Mouse (Mus musculus) midbrain, embryonic 13.5 days (tissue): ENCODE data around the gene Otud3. TPM values are rescaled to one million over a fixed set of nuclear protein-coding genes. Genes with fewer than 3 reads are reported as not detected.
"Not testable (repeated sequence)": the region's sequence is repeated elsewhere in the genome, so short reads cannot be mapped to it uniquely, and the experiment has no call there.

ENCODE experiments used
- ATAC-seq: fragments of 200-750 bp; cut with Nextera tagmentation; 2 replicates; pipeline ENCODE4 v1.8.0; 2017; ENCODE audit warnings: mild to moderate bottlenecking, moderate TSS enrichment, moderate library complexity
- H3K27ac ChIP-seq: fragments of 300-500 bp; sonication (generic); 2 replicates; pipeline ENCODE4 v1.5.1; 2015; ENCODE audit warnings: inconsistent platforms, mild to moderate bottlenecking, moderate library complexity
- H3K27me3 ChIP-seq: fragments of 300-500 bp; sonication (generic); 2 replicates; pipeline ENCODE4 v1.6.1; 2015; ENCODE audit warnings: mild to moderate bottlenecking, inconsistent platforms
- H3K36me3 ChIP-seq: fragments of 300-500 bp; sonication (generic); 2 replicates; pipeline ENCODE4 v1.6.1; 2015; ENCODE audit warnings: mild to moderate bottlenecking, inconsistent platforms
- H3K4me1 ChIP-seq: fragments of 300-500 bp; sonication (generic); replicated peaks from 2 replicates; pipeline ENCODE4 v1.6.1; 2015; ENCODE audit warnings: inconsistent platforms
- H3K4me2 ChIP-seq: fragments of 300-500 bp; sonication (generic); replicated peaks from 2 replicates; pipeline ENCODE4 v1.6.1; 2015; ENCODE audit warnings: moderate library complexity, mild to moderate bottlenecking, inconsistent platforms
- H3K4me3 ChIP-seq: fragments of 300-500 bp; sonication (generic); replicated peaks from 2 replicates; pipeline ENCODE4 v1.5.1; 2015; ENCODE audit warnings: mild to moderate bottlenecking, inconsistent platforms
- H3K9ac ChIP-seq: fragments of 300-500 bp; sonication (generic); replicated peaks from 2 replicates; pipeline ENCODE4 v1.6.1; 2015; ENCODE audit warnings: mild to moderate bottlenecking, inconsistent platforms
- H3K9me3 ChIP-seq: fragments of 300-500 bp; sonication (generic); 2 replicates; pipeline ENCODE4 v1.6.1; 2016; ENCODE audit warnings: mild to moderate bottlenecking, inconsistent platforms
- WGBS: fragments of 180-500 bp; shearing (Covaris S2); methylation state at CpG from one replicate; pipeline ENCODE4 v1.1.7; 2015; 5-methylcytosine and 5-hydroxymethylcytosine counted together
- polyA plus RNA-seq: library from polyadenylated mRNA; unstranded; fragments of >200 nt; fragmentation: Nextera tagmentation; extraction: Ambion mirVana; gene quantifications from 2 replicates; pipeline ENCODE4 v1.2.1, GENCODE M21; 2015

The Otud3 gene
- polyA plus RNA-seq, 1 experiment from 2014 or later: 2.4 TPM

DNA sequence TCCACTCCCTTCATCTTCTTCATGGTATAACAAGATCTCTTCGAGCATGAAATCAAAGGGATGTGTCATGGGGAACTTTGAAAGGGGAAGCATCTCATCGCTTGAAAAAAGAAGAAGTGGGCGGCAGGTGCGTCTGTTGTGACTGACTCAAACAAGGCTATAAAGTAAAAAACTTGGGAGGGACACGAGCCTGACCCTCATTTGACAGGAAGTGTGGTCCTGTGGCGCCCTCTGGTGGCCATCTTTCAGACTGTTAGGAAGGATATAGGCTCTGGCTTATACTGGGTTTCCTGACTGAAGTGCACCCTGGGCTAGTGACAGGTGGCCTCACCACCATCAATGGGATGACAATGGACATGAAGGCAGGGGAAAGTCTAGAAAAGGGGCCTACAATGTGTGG is 29.5 kb downstream of the Otud3 start:
- peak; percentile 60; the same call in 1 of the 2 replicates for ATAC-seq
- Histone ChIP-seq H3K4me2 (no peak overlapping the region), H3K4me1 (peaks cover 16% of the 10 kb centered on the region; the same call in 1 of the 2 replicates), H3K9ac (no peak overlapping the region), H3K4me3 (no peak overlapping the region), H3K27me3 (peaks cover 13% of the 10 kb centered on the region; the same call in 1 of the 2 replicates), H3K9me3 (no peaks in the 10 kb centered on the region), H3K36me3 (no peaks in the 10 kb centered on the region), H3K27ac (no peak overlapping the region)
- 15% methylated on average over 6 of the region's 6 CpGs for WGBS

DNA sequence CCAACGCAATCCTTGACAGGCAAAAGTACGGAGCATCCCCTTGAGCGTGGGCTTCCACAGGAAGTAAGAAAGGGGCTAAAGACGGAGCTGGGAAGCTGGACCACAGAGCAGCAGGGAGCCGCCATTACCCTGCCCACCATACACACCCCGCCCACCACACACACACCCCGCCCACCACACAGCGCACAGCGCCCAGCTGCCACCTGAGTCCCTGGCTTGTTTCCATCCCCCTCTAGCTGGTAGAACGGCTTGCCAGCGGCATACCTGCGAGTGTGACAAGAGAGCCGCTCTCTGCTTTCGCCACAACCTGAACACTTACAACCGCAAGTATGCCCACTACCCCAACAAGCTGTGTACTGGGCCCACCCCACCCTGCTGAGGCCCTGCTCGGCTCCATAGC is 31.6 kb downstream of the Otud3 start:
- Histone ChIP-seq H3K36me3 (no peaks in the 10 kb centered on the region), H3K4me3 (no peak overlapping the region), H3K9ac (0 out of 2 replicates have a peak overlapping the region, but pooled peaks have one; percentile 10), H3K9me3 (no peaks in the 10 kb centered on the region), H3K27ac (no peak overlapping the region), H3K4me2 (peak overlapping the region; percentile 34), H3K27me3 (peaks cover 13% of the 10 kb centered on the region; the same call in 1 of the 2 replicates), H3K4me1 (peaks cover 12% of the 10 kb centered on the region; the same call in 1 of the 2 replicates)
- 11% methylated on average over 16 of the region's 16 CpGs for WGBS
- peak; percentile 37; the same call in 1 of the 2 replicates for ATAC-seq

DNA sequence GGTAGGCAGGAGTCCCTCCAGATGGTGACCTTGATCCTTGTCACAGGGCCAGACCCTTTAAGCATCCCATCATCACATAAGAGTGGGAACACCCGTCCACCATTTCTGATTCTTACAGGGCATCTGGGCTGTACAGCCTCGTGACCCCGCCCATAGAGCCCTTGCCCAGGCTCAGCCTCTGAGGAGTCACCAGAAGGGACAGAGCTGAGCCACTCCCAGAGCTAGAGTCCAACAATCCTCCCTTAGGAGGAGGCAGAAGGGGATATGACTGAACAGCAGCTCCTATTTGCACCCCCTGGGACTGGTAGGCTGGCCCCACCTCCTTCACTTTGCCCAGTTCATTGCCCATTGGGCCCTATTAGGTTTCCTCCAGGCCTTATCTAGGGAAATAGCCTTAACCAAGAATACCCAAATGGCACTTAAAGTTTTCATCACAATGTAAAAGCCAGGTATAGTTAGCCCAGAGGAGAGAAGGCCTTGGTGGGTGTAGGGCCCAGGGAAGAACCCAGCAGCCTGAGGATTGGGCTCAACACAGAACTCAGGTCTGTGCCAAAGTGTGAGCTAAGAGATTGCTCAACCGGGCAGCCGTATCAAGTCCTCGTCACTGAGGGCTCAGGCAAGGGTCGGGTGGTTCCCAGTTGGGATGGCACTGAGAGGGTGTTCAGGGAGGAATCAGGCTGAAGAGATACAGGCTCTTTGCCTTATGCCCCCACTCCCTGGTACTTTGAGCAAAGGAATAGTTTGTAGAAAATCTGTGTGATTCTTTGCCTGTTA is 32.7 kb downstream of the Otud3 start:
- H3K4me2 ChIP-seq: no peak overlapping the region
- 89% methylated on average over 7 of the region's 7 CpGs for WGBS
- no peak overlapping the region for H3K9ac ChIP-seq
- H3K27ac ChIP-seq: no peak overlapping the region
- peaks cover 13% of the 10 kb centered on the region; the same call in 1 of the 2 replicates for H3K27me3 ChIP-seq
- H3K9me3 ChIP-seq: no peaks in the 10 kb centered on the region
- no peak overlapping the region for H3K4me3 ChIP-seq
- H3K36me3 ChIP-seq: no peaks in the 10 kb centered on the region
- H3K4me1 ChIP-seq: peaks cover 12% of the 10 kb centered on the region; the same call in 1 of the 2 replicates
- no peak for ATAC-seq

DNA sequence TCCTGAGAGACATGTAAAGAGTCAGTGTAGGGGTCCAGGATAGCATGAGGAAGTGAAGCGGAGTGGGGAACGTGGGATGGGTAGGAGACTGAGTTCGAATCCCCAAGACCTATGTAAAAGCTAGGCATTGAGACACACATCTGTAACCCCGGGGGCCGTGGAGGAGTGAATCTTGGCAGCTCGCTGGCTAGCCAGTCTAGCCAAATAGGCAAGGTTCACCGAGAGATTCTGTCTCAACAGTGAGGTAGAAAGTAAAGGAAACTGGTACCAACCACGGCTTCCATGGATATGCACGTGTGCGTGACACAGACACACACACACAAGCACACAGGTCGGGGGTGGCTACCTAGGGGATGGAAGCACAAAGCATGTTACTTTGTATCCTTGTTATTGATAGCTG is 33.9 kb downstream of the Otud3 start:
- H3K4me3 ChIP-seq: no peak overlapping the region
- peaks cover 12% of the 10 kb centered on the region; the same call in 1 of the 2 replicates for H3K4me1 ChIP-seq
- no peak overlapping the region for H3K9ac ChIP-seq
- no peaks in the 10 kb centered on the region for H3K36me3 ChIP-seq
- H3K9me3 ChIP-seq: no peaks in the 10 kb centered on the region
- no peak overlapping the region for H3K4me2 ChIP-seq
- ATAC-seq: no peak
- 89% methylated on average over 11 of the region's 11 CpGs for WGBS
- peaks cover 13% of the 10 kb centered on the region; the same call in 1 of the 2 replicates for H3K27me3 ChIP-seq
- H3K27ac ChIP-seq: no peak overlapping the region

DNA sequence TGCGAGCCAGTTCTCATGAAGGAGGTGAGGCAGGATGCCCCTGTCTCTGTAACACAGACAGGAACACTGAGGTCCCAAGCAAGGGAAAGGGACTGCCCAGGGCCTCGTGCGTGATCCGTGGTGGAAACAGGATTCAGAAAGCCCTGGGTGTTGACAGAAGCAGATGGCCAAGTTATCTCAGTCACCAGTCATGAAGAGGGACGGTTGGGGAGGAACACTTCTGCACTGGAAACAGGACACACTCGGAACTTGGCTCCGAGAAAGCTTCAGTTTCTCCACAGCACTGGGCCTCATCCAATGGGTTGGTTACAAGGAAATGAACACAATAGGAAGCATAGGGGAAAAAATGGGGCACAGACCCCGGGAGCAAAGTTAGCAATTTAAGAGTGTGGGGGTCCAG is 35.0 kb downstream of the Otud3 start:
- H3K4me1 ChIP-seq: peaks cover 12% of the 10 kb centered on the region; the same call in 1 of the 2 replicates
- H3K9me3 ChIP-seq: no peaks in the 10 kb centered on the region
- no peak overlapping the region for H3K9ac ChIP-seq
- no peak overlapping the region for H3K4me2 ChIP-seq
- no peak for ATAC-seq
- peaks cover 13% of the 10 kb centered on the region; the same call in 1 of the 2 replicates for H3K27me3 ChIP-seq
- H3K36me3 ChIP-seq: no peaks in the 10 kb centered on the region
- WGBS: 73% methylated on average over 8 of the region's 8 CpGs
- H3K4me3 ChIP-seq: no peak overlapping the region
- H3K27ac ChIP-seq: no peak overlapping the region

DNA sequence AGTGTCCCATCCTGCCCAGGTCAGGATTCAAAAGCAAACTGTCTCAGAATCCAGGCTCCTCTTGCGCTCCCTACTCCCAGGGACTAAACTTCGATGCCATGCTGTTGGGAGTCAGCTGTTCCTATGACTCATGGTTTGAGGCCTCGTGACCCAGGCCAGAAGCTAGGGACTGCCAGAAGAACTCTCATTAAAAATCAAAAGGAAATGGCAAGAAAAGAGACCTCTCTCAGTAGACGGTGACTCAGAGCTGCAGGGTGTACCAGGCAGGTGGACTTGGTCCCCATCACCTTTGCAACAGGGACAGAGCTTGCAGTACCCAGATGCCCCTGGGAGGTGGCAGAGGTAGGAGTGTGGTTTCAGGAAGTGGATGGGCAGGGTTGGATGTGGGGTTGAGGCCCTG is 36.0 kb downstream of the Otud3 start, which contains the start of gene Pla2g2e:
Pla2g2e (plus strand) TSS at position 212 of the 400 bp plus-strand sequence.
- no peaks in the 10 kb centered on the region for H3K9me3 ChIP-seq
- no peak within 1 kb of the TSS for H3K4me2 ChIP-seq
- WGBS: 77% methylated on average over 4 of the region's 4 CpGs
- H3K27ac ChIP-seq: no peak within 1 kb of the TSS
- no peak within 1 kb of the TSS for H3K9ac ChIP-seq
- no peak within 1 kb of the TSS for H3K4me3 ChIP-seq
- H3K36me3 ChIP-seq: no peaks in the 10 kb centered on the region
- H3K27me3 ChIP-seq: peaks cover 13% of the 10 kb centered on the region; the same call in 1 of the 2 replicates
- peaks cover 12% of the 10 kb centered on the region; the same call in 1 of the 2 replicates for H3K4me1 ChIP-seq
- ATAC-seq: no peak

DNA sequence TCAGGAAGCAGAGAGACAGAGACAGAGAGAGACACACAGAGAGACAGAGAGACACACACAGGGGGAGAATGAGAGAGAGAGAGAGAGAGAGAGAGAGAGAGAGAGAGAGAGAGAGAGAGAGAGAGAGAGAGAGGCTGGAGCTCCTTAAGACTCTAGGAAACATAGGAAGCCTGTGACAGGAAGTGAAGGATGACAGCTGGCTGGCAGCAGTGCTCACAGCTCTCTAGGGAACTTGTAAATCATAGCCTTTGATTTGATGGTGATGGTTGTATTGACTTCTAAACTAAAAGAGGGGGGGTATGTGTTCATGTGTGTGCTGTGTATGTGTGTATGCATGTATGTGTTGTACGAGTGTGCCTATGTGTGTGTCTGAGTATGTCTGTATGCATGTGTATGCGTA is 37.8 kb downstream of the Otud3 start:
- no peaks in the 10 kb centered on the region for H3K4me1 ChIP-seq
- H3K9me3 ChIP-seq: no peaks in the 10 kb centered on the region
- no peak overlapping the region for H3K4me3 ChIP-seq
- H3K27ac ChIP-seq: no peak overlapping the region
- H3K36me3 ChIP-seq: no peaks in the 10 kb centered on the region
- H3K9ac ChIP-seq: no peak overlapping the region
- H3K4me2 ChIP-seq: no peak overlapping the region
- peaks cover 2% of the 10 kb centered on the region; the same call in 1 of the 2 replicates for H3K27me3 ChIP-seq
- ATAC-seq: no peak
- 94% methylated on average over 2 of the region's 2 CpGs for WGBS

DNA sequence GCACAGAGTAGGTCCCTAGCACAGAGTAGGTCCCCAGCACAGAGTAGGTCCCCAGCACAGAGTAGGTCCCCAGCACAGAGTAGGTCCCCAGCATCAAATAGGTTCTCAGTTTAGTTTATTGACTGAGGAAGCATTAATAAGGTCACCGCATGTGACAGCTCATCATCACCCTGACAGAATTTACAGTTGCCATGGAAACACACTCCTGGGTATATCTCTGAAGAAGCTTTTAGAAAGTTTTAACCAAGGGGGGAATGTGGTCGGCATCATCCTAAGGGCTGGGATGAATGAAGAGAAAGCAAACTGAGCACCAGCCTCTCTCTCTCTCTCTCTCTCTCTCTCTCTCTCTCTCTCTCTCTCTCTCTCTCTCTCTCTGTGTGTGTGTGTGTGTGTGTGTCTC is 38.5 kb downstream of the Otud3 start:
- 77% methylated on average over 2 of the region's 2 CpGs for WGBS
- not testable (repeated sequence) for H3K36me3 ChIP-seq, H3K4me2 ChIP-seq, ATAC-seq, H3K9ac ChIP-seq, H3K27me3 ChIP-seq, H3K4me1 ChIP-seq, H3K4me3 ChIP-seq, H3K27ac ChIP-seq, H3K9me3 ChIP-seq

DNA sequence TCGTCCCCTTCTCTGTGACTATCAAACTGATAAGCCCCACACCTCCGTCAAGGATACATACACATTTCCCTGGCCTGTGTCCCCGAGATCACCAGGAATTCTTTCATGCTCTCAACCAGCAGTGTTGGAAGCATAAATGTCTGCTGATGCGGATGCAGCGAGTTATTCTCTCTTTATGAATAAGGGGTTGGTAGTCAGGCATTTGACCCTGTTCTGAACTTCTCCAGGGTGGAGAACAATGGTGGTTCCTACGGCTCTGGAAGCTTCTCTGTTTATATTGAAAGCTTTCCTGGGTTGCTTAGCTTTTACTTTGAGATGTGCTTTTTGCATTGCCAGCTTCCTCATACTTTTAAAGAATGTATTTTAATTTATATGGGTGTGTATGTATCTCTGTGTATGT is 39.9 kb downstream of the Otud3 start, which contains the start of gene Gm13030:
Gm13030 (minus strand) TSS at position 101 of the 400 bp plus-strand sequence.
- H3K27ac ChIP-seq: no peak within 1 kb of the TSS
- no peak within 1 kb of the TSS for H3K4me2 ChIP-seq
- WGBS: 85% methylated on average over 6 of the region's 6 CpGs
- no peaks in the 10 kb centered on the region for H3K27me3 ChIP-seq
- no peaks in the 10 kb centered on the region for H3K9me3 ChIP-seq
- no peaks in the 10 kb centered on the region for H3K36me3 ChIP-seq
- H3K9ac ChIP-seq: no peak within 1 kb of the TSS
- no peak for ATAC-seq
- H3K4me1 ChIP-seq: no peaks in the 10 kb centered on the region
- no peak within 1 kb of the TSS for H3K4me3 ChIP-seq

DNA sequence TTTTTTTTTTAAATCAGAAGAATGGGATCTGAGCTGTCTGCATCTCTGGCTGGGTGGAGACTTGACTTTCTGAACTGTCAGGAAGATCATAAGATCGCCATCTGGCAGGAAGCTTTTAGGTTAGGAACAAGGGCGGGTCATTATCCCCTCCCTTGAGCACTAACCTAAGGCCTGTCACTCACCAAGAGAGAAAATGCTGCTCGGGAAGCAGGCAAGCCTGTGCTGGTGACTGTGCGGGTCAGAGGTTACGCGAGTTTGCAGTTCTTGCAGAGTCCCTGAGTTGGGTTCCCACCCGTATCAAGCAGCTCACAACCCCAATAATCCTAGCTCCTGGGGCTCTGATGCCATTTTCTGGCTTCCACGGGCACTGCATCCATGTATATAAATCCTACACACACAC is 45.1 kb downstream of the Otud3 start:
- Histone ChIP-seq H3K4me1 (no peaks in the 10 kb centered on the region), H3K4me2 (no peak overlapping the region), H3K9me3 (no peaks in the 10 kb centered on the region), H3K27me3 (no peaks in the 10 kb centered on the region), H3K27ac (no peak overlapping the region), H3K9ac (no peak overlapping the region), H3K36me3 (no peaks in the 10 kb centered on the region), H3K4me3 (no peak overlapping the region)
- no peak for ATAC-seq
- WGBS: 58% methylated on average over 8 of the region's 8 CpGs

DNA sequence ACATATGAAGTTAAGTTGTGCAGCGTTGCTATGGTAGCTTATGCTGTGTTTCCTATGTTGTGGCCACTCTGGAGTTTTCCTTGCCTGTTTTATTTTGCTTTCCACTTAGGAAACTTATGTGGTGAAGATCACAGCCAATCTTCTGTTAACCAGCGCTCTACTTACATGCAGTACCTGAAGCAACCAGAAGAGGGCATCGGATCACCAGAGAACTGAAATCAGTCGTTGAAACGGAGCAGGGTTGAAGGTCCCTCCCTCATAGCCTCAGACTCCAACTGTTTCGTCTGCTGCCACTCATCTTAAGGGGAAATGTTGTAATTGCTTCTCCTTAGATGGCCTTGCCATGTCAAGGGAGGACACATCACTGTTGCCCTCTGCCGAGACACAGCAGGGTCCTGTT is 47.3 kb downstream of the Otud3 start:
- WGBS: 16% methylated on average over 7 of the region's 7 CpGs
- ATAC-seq: no peak

DNA sequence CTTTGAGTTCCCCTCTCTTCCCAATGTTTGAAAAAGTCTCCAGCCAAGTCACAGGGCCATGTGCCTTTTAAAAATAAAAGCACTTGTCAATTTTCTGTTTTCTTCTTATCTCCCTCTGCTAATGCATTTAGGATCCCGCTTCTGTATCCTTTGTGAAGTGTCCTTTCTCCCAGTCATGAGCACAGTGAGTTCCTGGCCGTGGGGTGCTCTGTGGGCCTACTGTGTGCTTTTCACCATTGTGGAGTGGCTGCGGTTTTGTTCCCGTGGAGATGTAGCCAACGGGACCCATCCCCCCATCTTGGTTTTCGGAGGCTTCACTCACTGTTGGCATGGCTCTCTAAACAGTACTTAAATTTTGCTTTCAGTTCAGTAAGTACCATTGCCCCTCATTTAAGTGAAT is 47.8 kb downstream of the Otud3 start:
- no peak overlapping the region for H3K4me2 ChIP-seq

More for the DNA sequence above, 47.3 kb downstream of the Otud3 start:
- Histone ChIP-seq H3K4me3 (no peak overlapping the region), H3K9me3 (no peaks in the 10 kb centered on the region), H3K36me3 (no peaks in the 10 kb centered on the region), H3K9ac (no peak overlapping the region), H3K4me2 (no peak overlapping the region), H3K27me3 (no peaks in the 10 kb centered on the region), H3K4me1 (no peaks in the 10 kb centered on the region), H3K27ac (no peak overlapping the region)

More for the DNA sequence above, 47.8 kb downstream of the Otud3 start:
- WGBS: 70% methylated on average over 6 of the region's 6 CpGs
- no peaks in the 10 kb centered on the region for H3K4me1 ChIP-seq
- no peaks in the 10 kb centered on the region for H3K27me3 ChIP-seq
- ATAC-seq: no peak
- no peak overlapping the region for H3K27ac ChIP-seq
- H3K9ac ChIP-seq: no peak overlapping the region
- no peaks in the 10 kb centered on the region for H3K36me3 ChIP-seq
- no peaks in the 10 kb centered on the region for H3K9me3 ChIP-seq
- no peak overlapping the region for H3K4me3 ChIP-seq
